Mouse (Mus musculus) heart, embryonic 13.5 days (tissue): ENCODE results near the gene Igf2r. TPM values are rescaled to one million over a fixed set of nuclear protein-coding genes. Genes with fewer than 3 reads are reported as not detected.

Experiments
- ATAC-seq: fragments of 200-750 bp; cut with Nextera tagmentation; 2 replicates; pipeline ENCODE4 v1.8.0; 2017; ENCODE audit warnings: moderate TSS enrichment; ENCODE audit not compliant: insufficient number of reproducible peaks, low FRiP score, low TSS enrichment; ENCODE audit errors: extremely low read depth
- H3K27ac ChIP-seq: fragments of 300-500 bp; sonication (generic); replicated peaks from 2 replicates; pipeline ENCODE4 v1.5.1; 2015; ENCODE audit warnings: moderate library complexity, mild to moderate bottlenecking, inconsistent platforms
- H3K27me3 ChIP-seq: fragments of 300-500 bp; sonication (generic); replicated peaks from 2 replicates; pipeline ENCODE4 v1.6.1; 2015; ENCODE audit warnings: mild to moderate bottlenecking, inconsistent platforms
- H3K36me3 ChIP-seq: fragments of 300-500 bp; sonication (generic); 2 replicates; pipeline ENCODE4 v1.6.1; 2015; ENCODE audit warnings: mild to moderate bottlenecking, inconsistent platforms
- H3K4me1 ChIP-seq: fragments of 300-500 bp; sonication (generic); 2 replicates; pipeline ENCODE4 v1.6.1; 2015; ENCODE audit warnings: inconsistent platforms
- H3K4me2 ChIP-seq: fragments of 300-500 bp; sonication (generic); 2 replicates; pipeline ENCODE4 v1.6.1; 2015; ENCODE audit warnings: inconsistent platforms, mild to moderate bottlenecking, moderate library complexity
- H3K4me3 ChIP-seq: fragments of 300-500 bp; sonication (generic); 2 replicates; pipeline ENCODE4 v1.5.1; 2015; ENCODE audit warnings: moderate library complexity, mild to moderate bottlenecking, inconsistent platforms
- H3K9ac ChIP-seq: fragments of 300-500 bp; sonication (generic); 2 replicates; pipeline ENCODE4 v1.6.1; 2015; ENCODE audit warnings: inconsistent platforms, mild to moderate bottlenecking, moderate library complexity
- H3K9me3 ChIP-seq: fragments of 300-500 bp; sonication (generic); 2 replicates; pipeline ENCODE4 v1.6.1; 2016; ENCODE audit warnings: inconsistent platforms
- WGBS: fragments of 180-500 bp; shearing (Covaris S2); methylation state at CpG from one replicate; pipeline ENCODE4 v1.1.7; 2015; ENCODE audit warnings: mixed read lengths; 5-methylcytosine and 5-hydroxymethylcytosine counted together
- polyA plus RNA-seq: library from polyadenylated mRNA; unstranded; fragments of >200 nt; fragmentation: Nextera tagmentation; extraction: Ambion mirVana; gene quantifications from 2 replicates; pipeline ENCODE4 v1.2.1, GENCODE M21; 2015

The Igf2r gene
- polyA plus RNA-seq, 1 experiment from 2014 or later = 143 TPM

- Histone ChIP-seq H3K9me3 (no peaks in the 10 kb centered on the region), H3K36me3 (peaks cover 91% of the 10 kb centered on the region), H3K9ac (peak overlapping the region; percentile 68), H3K4me2 (peak overlapping the region; percentile 27), H3K4me3 (no peak overlapping the region), H3K27me3 (no peaks in the 10 kb centered on the region), H3K27ac (peak overlapping the region; percentile 91), H3K4me1 (peaks cover 95% of the 10 kb centered on the region)
- ATAC-seq = peak; percentile 21; the same call in 1 of the 2 replicates
- whole genome bisulfite sequencing = 32% methylated on average over 6 of the region's 6 CpGs
Measured at GRCm38 (mm10) chr17:12724767-12725744, 44.4 kb downstream of the Igf2r start.

GRCm38 (mm10) chr17:12723986-12724766, 45.3 kb downstream of the Igf2r start:
- Histone ChIP-seq H3K9me3 (no peaks in the 10 kb centered on the region), H3K27me3 (no peaks in the 10 kb centered on the region), H3K36me3 (peaks cover 91% of the 10 kb centered on the region), H3K4me1 (peaks cover 95% of the 10 kb centered on the region), H3K4me3 (no peak overlapping the region), H3K9ac (peak overlapping the region; percentile 68), H3K27ac (peak overlapping the region; percentile 91), H3K4me2 (peak overlapping the region; percentile 27)
- WGBS = 18% methylated on average over 5 of the region's 5 CpGs
- ATAC-seq = peak; percentile 56; the same call in 1 of the 2 replicates

GRCm38 (mm10) chr17:12722622-12723021, 46.8 kb downstream of the Igf2r start:
- ATAC-seq = no peak
- H3K4me3 ChIP-seq = no peak overlapping the region
- no peaks in the 10 kb centered on the region for H3K9me3 ChIP-seq
- H3K27me3 ChIP-seq = no peaks in the 10 kb centered on the region
- WGBS = 45% methylated on average over 8 of the region's 8 CpGs
- no peak overlapping the region for H3K4me2 ChIP-seq
- peaks cover 99% of the 10 kb centered on the region for H3K4me1 ChIP-seq
- peak overlapping the region; percentile 5; the same call in 1 of the 2 replicates for H3K9ac ChIP-seq
- H3K27ac ChIP-seq = peak overlapping the region; percentile 91
- H3K36me3 ChIP-seq = peaks cover 95% of the 10 kb centered on the region

- Histone ChIP-seq H3K36me3 (peaks cover 95% of the 10 kb centered on the region), H3K27me3 (no peaks in the 10 kb centered on the region), H3K9me3 (no peaks in the 10 kb centered on the region), H3K9ac (no peak overlapping the region), H3K27ac (peak overlapping the region; percentile 91), H3K4me2 (no peak overlapping the region), H3K4me3 (no peak overlapping the region), H3K4me1 (peaks cover 97% of the 10 kb centered on the region)
- no peak for ATAC-seq
- 63% methylated on average over 5 of the region's 5 CpGs for WGBS
Measured at GRCm38 (mm10) chr17:12721118-12721886, 48.2 kb downstream of the Igf2r start.

- Histone ChIP-seq H3K27ac (peak overlapping the region; percentile 48), H3K4me1 (peaks cover 79% of the 10 kb centered on the region)
Measured at GRCm38 (mm10) chr17:12718251-12718650, 51.2 kb downstream of the Igf2r start.

DNA sequence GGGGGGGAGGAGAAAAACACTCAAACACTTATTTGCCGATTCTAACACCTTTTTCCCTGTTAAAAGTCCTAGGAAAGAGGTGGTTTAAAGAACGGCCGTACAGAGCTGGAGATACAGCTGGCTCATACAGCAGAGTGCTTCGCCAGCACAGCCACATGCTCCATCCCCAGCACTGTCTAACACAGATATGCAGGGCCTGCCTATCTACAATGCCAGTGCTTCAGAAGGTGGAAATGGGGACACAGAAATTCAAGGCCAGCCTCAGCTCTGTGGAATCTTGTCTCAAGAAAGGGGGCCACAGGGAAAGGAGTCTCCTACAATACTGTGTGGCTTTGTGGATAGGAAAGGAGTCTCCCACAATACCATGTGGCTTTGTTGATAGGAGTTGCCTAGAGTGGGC, 52.0 kb downstream of the Igf2r start:
- no peak overlapping the region; the same call in 1 of the 2 replicates for H3K9ac ChIP-seq
- no peak overlapping the region for H3K4me2 ChIP-seq
- no peak overlapping the region for H3K4me3 ChIP-seq
- peaks cover 100% of the 10 kb centered on the region for H3K36me3 ChIP-seq
- H3K4me1 ChIP-seq = peaks cover 71% of the 10 kb centered on the region
- peak overlapping the region; percentile 33 for H3K27ac ChIP-seq
- ATAC-seq = no peak
- H3K9me3 ChIP-seq = no peaks in the 10 kb centered on the region
- no peaks in the 10 kb centered on the region for H3K27me3 ChIP-seq
- 48% methylated on average over 4 of the region's 4 CpGs for WGBS

More at GRCm38 (mm10) chr17:12718251-12718650, 51.2 kb downstream of the Igf2r start:
- no peak overlapping the region for H3K4me3 ChIP-seq
- H3K36me3 ChIP-seq = peaks cover 100% of the 10 kb centered on the region
- no peaks in the 10 kb centered on the region for H3K27me3 ChIP-seq
- no peaks in the 10 kb centered on the region for H3K9me3 ChIP-seq
- H3K4me2 ChIP-seq = no peak overlapping the region
- ATAC-seq = no peak
- 55% methylated on average over 7 of the region's 7 CpGs for WGBS
- no peak overlapping the region for H3K9ac ChIP-seq

- Histone ChIP-seq H3K4me3 (no peak overlapping the region), H3K9ac (no peak overlapping the region), H3K4me1 (peaks cover 50% of the 10 kb centered on the region), H3K27me3 (no peaks in the 10 kb centered on the region), H3K36me3 (peaks cover 100% of the 10 kb centered on the region), H3K4me2 (no peak overlapping the region), H3K9me3 (no peaks in the 10 kb centered on the region), H3K27ac (0 out of 2 replicates have a peak overlapping the region, but pooled peaks have one; percentile 6)
- no peak for ATAC-seq
- 64% methylated on average over 1 of the region's 1 CpGs for WGBS
Measured at GRCm38 (mm10) chr17:12715032-12715431, 54.4 kb downstream of the Igf2r start.

GRCm38 (mm10) chr17:12714080-12714561, 55.3 kb downstream of the Igf2r start:
- H3K9me3 ChIP-seq = no peaks in the 10 kb centered on the region
- no peak overlapping the region for H3K4me2 ChIP-seq
- no peak overlapping the region for H3K4me3 ChIP-seq
- H3K27me3 ChIP-seq = no peaks in the 10 kb centered on the region
- H3K9ac ChIP-seq = no peak overlapping the region
- WGBS = 65% methylated on average over 5 of the region's 5 CpGs
- H3K27ac ChIP-seq = peak overlapping the region; percentile 50
- peaks cover 41% of the 10 kb centered on the region for H3K4me1 ChIP-seq
- H3K36me3 ChIP-seq = peaks cover 100% of the 10 kb centered on the region
- ATAC-seq = no peak

DNA sequence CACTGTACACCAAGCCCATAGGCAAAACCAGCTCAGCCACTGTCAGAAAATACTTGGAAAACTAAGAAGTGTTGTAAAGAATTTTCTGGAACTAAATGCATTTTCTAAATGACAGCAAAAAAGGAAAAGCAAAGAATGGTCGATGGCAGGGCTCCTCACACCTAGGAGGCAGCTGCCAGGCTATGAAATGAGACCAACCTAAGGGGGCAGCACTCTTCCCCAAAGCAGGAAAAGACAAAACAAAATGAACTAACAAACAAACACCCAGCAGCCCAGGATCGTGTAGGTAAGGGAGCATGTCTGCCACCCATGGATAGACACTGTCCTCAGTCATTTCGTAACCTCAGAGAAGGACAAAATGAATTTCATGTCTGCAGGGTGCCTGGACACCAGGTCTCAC, 56.5 kb downstream of the Igf2r start:
- Histone ChIP-seq H3K9ac (no peak overlapping the region), H3K36me3 (peaks cover 100% of the 10 kb centered on the region), H3K4me2 (no peak overlapping the region), H3K4me1 (peaks cover 30% of the 10 kb centered on the region), H3K27ac (0 out of 2 replicates have a peak overlapping the region, but pooled peaks have one; percentile 0), H3K9me3 (no peaks in the 10 kb centered on the region), H3K27me3 (no peaks in the 10 kb centered on the region), H3K4me3 (no peak overlapping the region)
- 72% methylated on average over 3 of the region's 3 CpGs for WGBS
- ATAC-seq = no peak

- H3K4me2 ChIP-seq = no peak overlapping the region
- no peaks in the 10 kb centered on the region for H3K9me3 ChIP-seq
- H3K4me3 ChIP-seq = no peak overlapping the region
- H3K27me3 ChIP-seq = no peaks in the 10 kb centered on the region
- no peak overlapping the region for H3K9ac ChIP-seq
- H3K36me3 ChIP-seq = peaks cover 100% of the 10 kb centered on the region
- ATAC-seq = no peak
- peaks cover 25% of the 10 kb centered on the region for H3K4me1 ChIP-seq
- H3K27ac ChIP-seq = no peak overlapping the region
Measured at GRCm38 (mm10) chr17:12712191-12712590, 57.3 kb downstream of the Igf2r start.
